Mouse (Mus musculus): ENCODE data around the gene 1700029J07Rik. TPM values are rescaled to one million over a fixed set of nuclear protein-coding genes. Genes with fewer than 3 reads are reported as not detected.
A peak's percentile ranks its signal among the peaks of the same experiment; 100 is the strongest.

Gene 1700029J07Rik
- polyA plus RNA-seq, 1 experiment from 2014 or later, result 3.7 TPM

GRCm38 (mm10) chr8:45998228-45998627, 23.2 kb upstream of the 1700029J07Rik start:
- H3K36me3 ChIP-seq, result peaks cover 21% of the 10 kb centered on the region; the same call in 1 of the 2 replicates
- H3K4me3 ChIP-seq, result no peak overlapping the region
- no peaks in the 10 kb centered on the region for H3K27me3 ChIP-seq (replicated peaks)
- H3K4me1 ChIP-seq, result peaks cover 5% of the 10 kb centered on the region
- H3K4me2 ChIP-seq (replicated peaks), result no peak overlapping the region
- no peak overlapping the region for H3K27ac ChIP-seq
- no peak overlapping the region for H3K9ac ChIP-seq
- WGBS, result 96% methylated on average over 2 of the region's 2 CpGs
- ATAC-seq (ENCODE audit: low FRiP score, low read depth), result no peak
- H3K9me3 ChIP-seq, result no peaks in the 10 kb centered on the region

DNA sequence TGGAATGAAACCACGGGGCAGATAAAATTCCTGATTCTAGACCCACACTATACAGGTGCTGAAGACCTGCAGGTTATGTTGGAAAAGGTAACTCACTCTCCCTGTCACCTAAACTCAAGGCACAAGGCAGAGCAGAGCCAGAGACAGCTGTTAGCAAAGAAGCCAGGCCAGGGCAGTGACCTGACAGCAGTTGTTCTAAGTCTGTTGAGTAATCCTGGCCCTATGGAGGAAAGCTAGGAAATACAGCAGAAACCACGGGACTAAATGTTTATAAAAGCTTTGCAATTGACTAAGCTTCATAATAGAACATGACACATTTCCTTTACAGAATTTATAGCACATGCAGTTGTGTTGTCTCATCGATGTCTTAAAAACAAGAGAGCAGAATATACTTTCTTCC, 20.5 kb upstream of the 1700029J07Rik start:
- no peak for ATAC-seq (ENCODE audit: low FRiP score, low read depth)
- H3K9ac ChIP-seq, result no peak overlapping the region
- WGBS, result 88% methylated on average over 3 of the region's 3 CpGs

GRCm38 (mm10) chr8:45994111-45994510, 19.1 kb upstream of the 1700029J07Rik start:
- no peak overlapping the region for H3K27ac ChIP-seq
- peaks cover 21% of the 10 kb centered on the region; the same call in 1 of the 2 replicates for H3K36me3 ChIP-seq
- H3K4me1 ChIP-seq, result peaks cover 1% of the 10 kb centered on the region
- no peaks in the 10 kb centered on the region for H3K27me3 ChIP-seq (replicated peaks)
- no peak overlapping the region for H3K4me3 ChIP-seq
- ATAC-seq (ENCODE audit: low FRiP score, low read depth), result no peak
- H3K9ac ChIP-seq, result no peak overlapping the region
- 90% methylated on average over 2 of the region's 2 CpGs for WGBS
- H3K4me2 ChIP-seq (replicated peaks), result no peak overlapping the region
- no peaks in the 10 kb centered on the region for H3K9me3 ChIP-seq

More for the DNA sequence above, 20.5 kb upstream of the 1700029J07Rik start:
- no peaks in the 10 kb centered on the region for H3K27me3 ChIP-seq (replicated peaks)
- H3K36me3 ChIP-seq, result peaks cover 21% of the 10 kb centered on the region; the same call in 1 of the 2 replicates
- no peak overlapping the region for H3K27ac ChIP-seq
- H3K9me3 ChIP-seq, result no peaks in the 10 kb centered on the region
- no peak overlapping the region for H3K4me2 ChIP-seq (replicated peaks)
- H3K4me1 ChIP-seq, result peaks cover 5% of the 10 kb centered on the region
- no peak overlapping the region for H3K4me3 ChIP-seq

DNA sequence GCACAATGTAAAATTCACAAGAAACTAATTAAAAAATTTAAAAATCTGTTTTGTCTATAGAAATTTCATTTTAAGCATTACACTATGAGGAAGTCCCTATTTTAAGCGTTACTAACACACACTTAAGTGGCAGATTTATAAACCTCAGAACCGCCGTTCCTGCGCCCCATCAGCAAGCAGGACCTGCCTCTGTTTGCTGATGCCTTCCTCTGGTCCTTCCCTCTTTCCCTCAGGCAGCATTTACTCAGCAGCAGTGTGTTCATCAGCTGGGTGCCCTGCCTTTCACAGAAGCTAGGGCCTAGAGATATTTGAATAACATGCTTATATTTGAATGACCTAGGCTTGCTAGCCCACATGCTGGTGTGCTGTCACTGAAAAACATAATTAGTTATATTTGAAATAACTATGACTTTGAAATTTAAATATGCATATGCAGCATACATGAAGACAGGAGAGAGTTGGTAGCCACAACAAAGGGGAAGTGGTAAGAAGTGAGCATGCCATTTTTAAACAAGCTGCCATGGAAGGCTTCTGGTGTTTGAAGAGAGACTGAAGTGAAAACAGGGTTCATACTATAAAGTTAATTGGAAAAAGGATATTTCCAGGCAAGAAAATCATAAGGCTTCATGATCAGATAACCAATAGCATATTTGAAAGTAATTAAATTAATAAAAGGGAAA, 15.7 kb upstream of the 1700029J07Rik start:
- Histone ChIP-seq H3K36me3 (peaks cover 18% of the 10 kb centered on the region), H3K4me3 (no peak overlapping the region), H3K4me1 (no peaks in the 10 kb centered on the region), H3K4me2 (replicated peaks) (no peak overlapping the region), H3K27me3 (replicated peaks) (no peaks in the 10 kb centered on the region), H3K9me3 (no peaks in the 10 kb centered on the region), H3K27ac (no peak overlapping the region), H3K9ac (no peak overlapping the region)
- ATAC-seq (ENCODE audit: low FRiP score, low read depth), result no peak
- WGBS, result 94% methylated on average over 4 of the region's 4 CpGs

DNA sequence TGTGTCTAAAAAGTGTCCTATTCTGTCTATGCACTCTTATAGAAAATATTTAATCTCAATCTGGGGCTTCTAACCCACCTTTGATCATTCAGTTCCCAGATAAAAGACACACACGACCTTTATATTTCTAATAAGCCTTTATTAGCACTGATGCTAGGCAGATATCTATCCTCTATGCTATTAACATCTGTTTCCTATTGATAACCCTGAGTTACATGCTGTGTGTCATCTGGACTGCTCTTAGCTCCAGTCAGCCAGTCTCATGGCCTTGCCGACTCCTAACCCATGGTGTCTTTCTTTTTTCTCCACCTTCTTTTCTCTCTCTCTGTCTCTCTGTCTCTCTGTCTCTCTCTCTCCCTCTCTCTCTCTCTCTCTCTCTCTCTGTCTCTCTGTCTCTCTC, 13.1 kb upstream of the 1700029J07Rik start:
- no peak overlapping the region for H3K4me2 ChIP-seq (replicated peaks)
- no peak for ATAC-seq (ENCODE audit: low FRiP score, low read depth)
- H3K27ac ChIP-seq, result no peak overlapping the region
- no peak overlapping the region for H3K4me3 ChIP-seq
- H3K4me1 ChIP-seq, result no peaks in the 10 kb centered on the region
- no peaks in the 10 kb centered on the region for H3K27me3 ChIP-seq (replicated peaks)
- WGBS, result 57% methylated on average over 2 of the region's 2 CpGs
- H3K9ac ChIP-seq, result no peak overlapping the region
- no peaks in the 10 kb centered on the region for H3K9me3 ChIP-seq
- peaks cover 14% of the 10 kb centered on the region for H3K36me3 ChIP-seq

DNA sequence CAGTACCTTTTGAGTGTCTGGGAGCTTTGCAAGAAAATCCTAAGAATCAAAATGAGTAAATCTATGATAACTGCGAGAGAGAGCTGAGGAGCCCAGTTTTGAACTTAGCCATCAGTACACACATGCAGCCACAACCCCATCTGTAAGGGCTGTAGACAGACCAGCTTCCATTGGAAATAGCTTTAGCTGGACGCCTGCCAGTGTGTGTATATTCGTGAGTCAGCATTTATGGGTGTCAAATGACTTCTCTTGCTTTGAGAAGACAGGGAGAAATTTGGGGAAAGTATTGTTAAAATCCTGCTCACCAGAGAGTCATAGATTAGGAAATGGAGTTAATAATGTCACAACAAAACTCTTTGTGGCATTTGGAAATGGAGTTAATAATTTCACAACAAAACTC, 11.6 kb upstream of the 1700029J07Rik start:
- H3K4me2 ChIP-seq (replicated peaks), result no peak overlapping the region
- H3K27ac ChIP-seq, result no peak overlapping the region
- no peak overlapping the region for H3K4me3 ChIP-seq
- no peaks in the 10 kb centered on the region for H3K27me3 ChIP-seq (replicated peaks)
- no peaks in the 10 kb centered on the region for H3K9me3 ChIP-seq
- H3K9ac ChIP-seq, result no peak overlapping the region
- H3K36me3 ChIP-seq, result peaks cover 25% of the 10 kb centered on the region
- H3K4me1 ChIP-seq, result no peaks in the 10 kb centered on the region
- WGBS, result 85% methylated on average over 3 of the region's 3 CpGs
- no peak for ATAC-seq (ENCODE audit: low FRiP score, low read depth)

DNA sequence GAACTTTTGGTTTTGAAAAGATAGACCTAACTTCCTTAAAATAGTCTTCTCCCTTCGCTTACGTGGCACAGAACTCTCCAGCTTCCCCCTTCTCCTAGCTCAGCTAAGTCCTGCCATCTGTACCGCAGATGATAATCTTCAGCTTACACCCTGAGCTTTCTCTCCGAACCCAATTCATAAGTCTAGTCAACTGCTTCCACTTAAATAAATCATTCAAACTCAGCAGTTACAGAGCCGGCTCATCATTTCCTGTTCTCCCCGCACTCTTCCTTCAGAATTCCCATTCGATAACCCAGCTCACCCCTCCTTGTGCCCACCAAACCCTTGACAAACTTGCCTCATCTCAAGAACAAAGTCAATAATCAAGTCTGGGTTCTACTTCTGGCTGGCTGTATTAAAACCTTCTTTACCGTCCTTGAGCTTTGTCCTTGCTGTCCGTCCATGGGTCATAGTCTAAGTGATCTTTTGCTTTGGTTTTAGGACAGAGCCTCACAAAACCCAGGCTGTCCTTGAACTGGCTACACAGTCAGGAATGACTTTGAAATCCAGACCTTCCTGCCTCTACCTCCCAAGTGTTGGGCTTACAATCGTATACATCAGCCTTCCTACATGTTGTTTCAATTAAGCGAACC, 901 bp upstream of the 1700029J07Rik start:
- Histone ChIP-seq H3K36me3 (peaks cover 9% of the 10 kb centered on the region; the same call in 1 of the 2 replicates), H3K27me3 (replicated peaks) (no peaks in the 10 kb centered on the region), H3K27ac (no peak overlapping the region), H3K4me3 (peak overlapping the region; percentile 59), H3K4me2 (replicated peaks) (peak overlapping the region; percentile 68), H3K4me1 (peaks cover 10% of the 10 kb centered on the region), H3K9ac (peak overlapping the region; percentile 41), H3K9me3 (no peaks in the 10 kb centered on the region)
- peak; percentile 19 for ATAC-seq (ENCODE audit: low FRiP score, low read depth)
- WGBS, result 77% methylated on average over 11 of the region's 11 CpGs

- no peak overlapping the region for H3K9ac ChIP-seq
- peaks cover 6% of the 10 kb centered on the region; the same call in 1 of the 2 replicates for H3K36me3 ChIP-seq
- no peak overlapping the region for H3K4me3 ChIP-seq
- ATAC-seq (ENCODE audit: low FRiP score, low read depth), result no peak
- no peak overlapping the region for H3K27ac ChIP-seq
- H3K27me3 ChIP-seq (replicated peaks), result no peaks in the 10 kb centered on the region
- peaks cover 10% of the 10 kb centered on the region for H3K4me1 ChIP-seq
- H3K9me3 ChIP-seq, result no peaks in the 10 kb centered on the region
- H3K4me2 ChIP-seq (replicated peaks), result peak overlapping the region; percentile 68; the same call in 1 of the 2 replicates
- 77% methylated on average over 8 of the region's 8 CpGs for WGBS
Measured at GRCm38 (mm10) chr8:45973988-45974505, 1.0 kb downstream of the 1700029J07Rik start.

DNA sequence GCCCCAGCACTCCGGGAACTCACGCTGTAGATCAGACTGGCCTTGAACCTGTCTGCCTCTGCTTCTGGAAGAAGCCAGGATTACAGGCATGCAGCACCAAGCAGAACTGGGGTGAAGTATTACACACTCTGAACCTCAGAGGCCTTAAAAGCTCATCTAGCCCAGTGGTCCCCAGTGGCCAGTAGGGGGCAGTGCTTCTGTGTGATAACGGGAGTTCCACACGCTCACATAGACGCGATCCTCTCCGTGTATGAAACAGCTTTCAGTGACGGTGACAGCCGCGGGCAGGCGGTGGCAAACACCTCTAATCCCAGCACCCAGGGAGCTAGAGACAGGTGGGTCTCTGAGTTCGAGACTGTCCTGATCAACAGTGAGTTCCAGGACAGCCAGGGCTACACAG, 4.2 kb downstream of the 1700029J07Rik start:
- Histone ChIP-seq H3K4me3 (no peak overlapping the region), H3K9ac (no peak overlapping the region), H3K4me2 (replicated peaks) (no peak overlapping the region), H3K36me3 (no peaks in the 10 kb centered on the region; the same call in 1 of the 2 replicates), H3K27me3 (replicated peaks) (no peaks in the 10 kb centered on the region), H3K9me3 (no peaks in the 10 kb centered on the region), H3K4me1 (peaks cover 6% of the 10 kb centered on the region), H3K27ac (no peak overlapping the region)
- 98% methylated on average over 12 of the region's 12 CpGs for WGBS
- ATAC-seq (ENCODE audit: low FRiP score, low read depth), result no peak

- Histone ChIP-seq H3K27me3 (replicated peaks) (no peaks in the 10 kb centered on the region), H3K9me3 (no peaks in the 10 kb centered on the region), H3K4me1 (no peaks in the 10 kb centered on the region), H3K9ac (no peak overlapping the region), H3K4me3 (no peak overlapping the region), H3K36me3 (no peaks in the 10 kb centered on the region), H3K27ac (no peak overlapping the region), H3K4me2 (replicated peaks) (no peak overlapping the region)
- no peak for ATAC-seq (ENCODE audit: low FRiP score, low read depth)
- 51% methylated on average over 2 of the region's 2 CpGs for WGBS
Measured at GRCm38 (mm10) chr8:45950622-45951021, 24.4 kb downstream of the 1700029J07Rik start.

DNA sequence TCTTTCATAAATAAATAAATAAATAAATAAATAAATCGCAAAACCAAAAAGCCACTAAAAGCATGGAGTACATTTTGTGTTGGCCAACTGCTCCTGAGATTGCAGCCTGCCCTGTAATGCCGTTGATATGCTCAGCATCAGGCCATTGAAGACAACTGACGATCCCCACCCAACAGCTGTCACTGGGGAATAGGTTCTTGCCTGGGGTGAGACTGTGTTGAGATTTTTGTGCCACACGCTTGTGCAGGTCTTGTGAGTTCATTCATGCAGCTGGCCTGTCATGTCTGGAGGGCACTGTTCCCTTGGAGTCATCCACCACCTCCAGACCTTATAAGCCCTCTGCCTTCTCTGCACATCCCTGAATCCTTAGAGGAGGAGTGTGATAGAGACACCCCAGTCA, 28.8 kb downstream of the 1700029J07Rik start:
- no peaks in the 10 kb centered on the region for H3K36me3 ChIP-seq
- 92% methylated on average over 4 of the region's 4 CpGs for WGBS

DNA sequence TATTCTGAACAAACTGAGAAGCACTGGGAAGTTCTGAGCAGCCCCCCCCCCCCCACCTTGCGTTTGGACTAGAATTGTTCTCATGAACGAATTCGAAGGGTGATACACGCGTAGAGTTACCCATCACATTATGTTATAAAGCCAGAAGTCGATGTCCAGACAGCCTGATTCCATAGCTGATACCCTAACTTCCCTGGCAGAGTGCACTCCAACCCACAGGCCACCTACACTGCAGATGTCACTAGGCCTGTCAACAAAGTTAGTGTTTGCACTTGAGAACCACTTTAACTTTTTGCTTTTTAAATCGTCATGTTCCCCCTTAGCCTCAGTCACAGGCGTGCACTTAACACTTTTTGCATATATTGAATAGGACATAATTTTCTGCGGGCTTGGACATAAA, 38.1 kb downstream of the 1700029J07Rik start:
- no peak overlapping the region for H3K27ac ChIP-seq
- no peaks in the 10 kb centered on the region for H3K9me3 ChIP-seq
- H3K9ac ChIP-seq, result no peak overlapping the region
- H3K27me3 ChIP-seq (replicated peaks), result no peaks in the 10 kb centered on the region
- 85% methylated on average over 9 of the region's 9 CpGs for WGBS
- H3K4me2 ChIP-seq (replicated peaks), result no peak overlapping the region
- H3K4me1 ChIP-seq, result no peaks in the 10 kb centered on the region
- H3K36me3 ChIP-seq, result no peaks in the 10 kb centered on the region
- no peak overlapping the region for H3K4me3 ChIP-seq
- no peak for ATAC-seq (ENCODE audit: low FRiP score, low read depth)

More for the DNA sequence above, 28.8 kb downstream of the 1700029J07Rik start:
- Histone ChIP-seq H3K4me3 (no peak overlapping the region), H3K27me3 (replicated peaks) (no peaks in the 10 kb centered on the region), H3K4me2 (replicated peaks) (no peak overlapping the region), H3K9ac (no peak overlapping the region), H3K9me3 (no peaks in the 10 kb centered on the region), H3K4me1 (no peaks in the 10 kb centered on the region), H3K27ac (no peak overlapping the region)
- ATAC-seq (ENCODE audit: low FRiP score, low read depth), result no peak
